In the genomic region with DNA sequence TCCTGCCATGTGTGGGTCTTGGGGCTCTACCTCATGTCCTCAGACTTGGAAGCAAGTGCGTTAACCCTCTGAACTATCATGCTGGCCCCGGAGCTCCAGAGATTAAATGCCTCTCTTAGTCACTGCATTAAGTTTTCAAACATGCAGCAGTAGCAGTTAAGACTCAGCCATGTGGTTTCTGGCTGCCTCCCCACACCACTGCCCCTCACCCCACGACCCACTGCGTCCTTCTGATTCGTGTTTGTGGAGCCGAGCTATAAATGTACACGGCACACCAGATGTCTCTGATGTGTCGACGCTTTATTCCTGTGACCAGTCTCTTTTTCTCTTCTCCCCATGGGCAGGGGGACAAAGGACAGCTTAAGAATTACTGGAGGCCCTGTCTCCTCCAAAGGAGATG, we compare ENCODE assay signal across 21 mouse cellular contexts. TPM values are rescaled to one million over a fixed set of nuclear protein-coding genes. Genes with fewer than 3 reads are reported as not detected.
DNase-seq lines count a peak whose midpoint lies in the region; ATAC-seq and TF ChIP-seq lines count a peak whose summit lies in the region.
"Had no signal": no experiment of that assay in that cellular context is flagged by ENCODE, and none has a peak within 500 bp of the region (broad histone marks: within the 10 kb centered on the region; RNA-seq: fewer than 3 reads in every experiment).

No protein-coding gene starts in this region.

- intact Hi-C loops in heart, postnatal 10 days (cut with DNase I), result no loop called here

- no peak for DNase-seq in heart, postnatal 10 days
- DNase-seq in lung, embryonic 14.5 days, result peak; percentile 60
- no peak for DNase-seq in lung, adult 2 months
- peak; percentile 23 for DNase-seq in limb, embryonic 14.5 days (ENCODE audit: low spot score)
- DNase-seq in right cerebral cortex, adult 2 months (ENCODE audit: low spot score in 2 of 2), result no peak
- DNase-seq in right cerebral cortex, postnatal 25 days, result no peak
- DNase-seq: cerebellum, postnatal 36 days; gastrocnemius, postnatal 36 days; kidney, adult 11 months; lung, adult 18-20 months had no signal

- no peak for TF ChIP-seq POLR2A in lung, adult 2 months (IDR thresholded peaks at IDR 0.05; ENCODE audit: borderline replicate concordance, extremely low read depth, low read depth, low read length)
- TF ChIP-seq POLR2A in limb, embryonic 14.5 days (IDR thresholded peaks at IDR 0.05; ENCODE audit: borderline replicate concordance, extremely low read depth, insufficient read depth, insufficient read length), result no peak

- H3K27me3 ChIP-seq in heart, embryonic 11.5 days (ENCODE audit: control insufficient read depth, insufficient read depth, low read length), result no peaks in the 10 kb centered on the region
- H3K27me3 ChIP-seq in lung, embryonic 14.5 days (ENCODE audit: insufficient read depth, low read length), result no peaks in the 10 kb centered on the region
- no peaks in the 10 kb centered on the region for H3K27me3 ChIP-seq in C2C12 (ENCODE audit: control insufficient read depth, insufficient read depth, insufficient read length)
- H3K27me3 ChIP-seq in limb, embryonic 14.5 days (ENCODE audit: control insufficient read depth, insufficient read depth, low read length), result no peaks in the 10 kb centered on the region
- H3K27me3 ChIP-seq: embryonic facial prominence, embryonic 12.5 days; hindbrain, embryonic 15.5 days; neural tube, embryonic 12.5 days had no signal

- 0 out of 2 replicates have a peak overlapping the region, but pooled peaks have one; percentile 22 for H3K27ac ChIP-seq in heart, embryonic 11.5 days (ENCODE audit: low read depth, low read length)
- no peak overlapping the region for H3K27ac ChIP-seq in lung, embryonic 14.5 days (ENCODE audit: low read depth)
- H3K27ac ChIP-seq in limb, embryonic 14.5 days (replicated peaks; ENCODE audit: low read depth, low read length), result no peak overlapping the region; the same call in 1 of the 2 replicates
- H3K27ac ChIP-seq: embryonic facial prominence, embryonic 12.5 days; hindbrain, embryonic 15.5 days; midbrain, embryonic 13.5 days; neural tube, embryonic 12.5 days had no signal

- no peak for ATAC-seq in heart, embryonic 11.5 days (replicated peaks; ENCODE audit: insufficient number of reproducible peaks, low FRiP score, low TSS enrichment)
- no peak for ATAC-seq in lung, embryonic 14.5 days (ENCODE audit: insufficient read depth)
- no peak for ATAC-seq in limb, embryonic 14.5 days (ENCODE audit: low FRiP score, low read depth)
- ATAC-seq: activated CD4-positive, CD25-positive, alpha-beta regulatory T cell, adult 4 months; midbrain, embryonic 13.5 days had no signal

- no peak overlapping the region for H3ac ChIP-seq in C2C12 (ENCODE audit: control insufficient read depth, insufficient read length, low read depth)

- no peaks in the 10 kb centered on the region for H3K4me1 ChIP-seq in heart, embryonic 11.5 days (ENCODE audit: control insufficient read depth, insufficient read depth, low read length)
- H3K4me1 ChIP-seq in lung, embryonic 14.5 days (ENCODE audit: insufficient read depth), result no peaks in the 10 kb centered on the region
- H3K4me1 ChIP-seq in lung, adult 2 months (ENCODE audit: control insufficient read depth, insufficient read depth, low read length), result no peaks in the 10 kb centered on the region
- 0 out of 2 replicates have a peak, but pooled peaks cover 4% of the 10 kb centered on the region for H3K4me1 ChIP-seq in limb, embryonic 14.5 days (ENCODE audit: control insufficient read depth, insufficient read depth, low read length)

- H3K79me3 ChIP-seq in C2C12 (ENCODE audit: low read depth), result no peaks in the 10 kb centered on the region

- no peaks in the 10 kb centered on the region for H3K9me3 ChIP-seq in heart, embryonic 11.5 days (replicated peaks; ENCODE audit: control insufficient read depth, low read length)
- H3K9me3 ChIP-seq in lung, embryonic 14.5 days (ENCODE audit: low read depth, low read length), result no peaks in the 10 kb centered on the region
- H3K9me3 ChIP-seq in limb, embryonic 14.5 days (ENCODE audit: control insufficient read depth, low read length), result no peaks in the 10 kb centered on the region
- H3K9me3 ChIP-seq: embryonic facial prominence, embryonic 12.5 days; hindbrain, embryonic 15.5 days; midbrain, embryonic 13.5 days; neural tube, embryonic 12.5 days had no signal

- H3K79me2 ChIP-seq in C2C12 (ENCODE audit: control insufficient read depth, insufficient read depth), result no peaks in the 10 kb centered on the region

- whole genome bisulfite sequencing in heart, embryonic 11.5 days (ENCODE audit: insufficient replicate concordance), result 20% methylated on average over 9 of the region's 9 CpGs
- WGBS in lung, embryonic 14.5 days, result 24% methylated on average over 9 of the region's 9 CpGs
- 39% methylated on average over 9 of the region's 9 CpGs for WGBS in lung, adult 2 months
- whole genome bisulfite sequencing in limb, embryonic 14.5 days, result 23% methylated on average over 9 of the region's 9 CpGs

- TF ChIP-seq CTCF in lung, embryonic 14.5 days (IDR thresholded peaks at IDR 0.05; ENCODE audit: low read depth), result no peak
- TF ChIP-seq CTCF in lung, adult 2 months (IDR thresholded peaks at IDR 0.05; ENCODE audit: insufficient read depth, low read length), result no peak
- TF ChIP-seq CTCF in C2C12 (IDR thresholded peaks at IDR 0.05; ENCODE audit: control insufficient read depth, insufficient read depth, insufficient read length), result no peak

- H3K36me3 ChIP-seq in heart, embryonic 11.5 days (ENCODE audit: control insufficient read depth, insufficient read depth, low read length), result no peaks in the 10 kb centered on the region
- H3K36me3 ChIP-seq in lung, embryonic 14.5 days (ENCODE audit: insufficient read depth), result no peaks in the 10 kb centered on the region
- H3K36me3 ChIP-seq in C2C12 (ENCODE audit: control insufficient read depth, insufficient read depth), result no peaks in the 10 kb centered on the region
- no peaks in the 10 kb centered on the region for H3K36me3 ChIP-seq in limb, embryonic 14.5 days (ENCODE audit: control insufficient read depth, insufficient read depth, low read length)
- H3K36me3 ChIP-seq: embryonic facial prominence, embryonic 12.5 days; hindbrain, embryonic 15.5 days; midbrain, embryonic 13.5 days; neural tube, embryonic 12.5 days had no signal

- H3K9ac ChIP-seq in heart, embryonic 11.5 days (ENCODE audit: low read depth, low read length), result peak overlapping the region; percentile 59; the same call in 1 of the 2 replicates
- no peak overlapping the region for H3K9ac ChIP-seq in lung, embryonic 14.5 days
- H3K9ac ChIP-seq in limb, embryonic 14.5 days (ENCODE audit: low read depth, low read length, severe bottlenecking), result no peak overlapping the region
- H3K9ac ChIP-seq: embryonic facial prominence, embryonic 12.5 days; hindbrain, embryonic 15.5 days; midbrain, embryonic 13.5 days; neural tube, embryonic 12.5 days had no signal

- H3K4me3 ChIP-seq in heart, embryonic 11.5 days (ENCODE audit: low read depth, low read length), result peak overlapping the region; percentile 25; the same call in 1 of the 2 replicates
- no peak overlapping the region for H3K4me3 ChIP-seq in lung, embryonic 14.5 days (ENCODE audit: low read depth, low read length)
- no peak overlapping the region for H3K4me3 ChIP-seq in lung, adult 2 months (replicated peaks; ENCODE audit: extremely low read depth, low read depth, low read length)
- H3K4me3 ChIP-seq in C2C12 (ENCODE audit: insufficient read depth, poor library complexity, severe bottlenecking), result no peak overlapping the region
- no peak overlapping the region for H3K4me3 ChIP-seq in limb, embryonic 14.5 days (replicated peaks; ENCODE audit: low read length)
- H3K4me3 ChIP-seq: embryonic facial prominence, embryonic 12.5 days; hindbrain, embryonic 15.5 days; midbrain, embryonic 13.5 days; neural tube, embryonic 12.5 days had no signal

- peak overlapping the region; percentile 56 for H3K4me2 ChIP-seq in heart, embryonic 11.5 days
- peak overlapping the region; percentile 36 for H3K4me2 ChIP-seq in lung, embryonic 14.5 days
- 0 out of 2 replicates have a peak overlapping the region, but pooled peaks have one; percentile 6 for H3K4me2 ChIP-seq in limb, embryonic 14.5 days (replicated peaks; ENCODE audit: low read depth, low read length, severe bottlenecking)
- H3K4me2 ChIP-seq: embryonic facial prominence, embryonic 12.5 days; hindbrain, embryonic 15.5 days; midbrain, embryonic 13.5 days; neural tube, embryonic 12.5 days had no signal

TF ChIP-seq in C2C12, 6 proteins besides CTCF, POLR2A, EP300 and RAD21:
- peak; percentile 25 for TF ChIP-seq MYOD1 (IDR thresholded peaks at IDR 0.05; ENCODE audit: control insufficient read depth, insufficient read length, low read depth)
- TF ChIP-seq MAX (IDR thresholded peaks at IDR 0.05), result peak; percentile 49
- TF ChIP-seq MYOG (IDR thresholded peaks at IDR 0.05; ENCODE audit: control insufficient read depth, extremely low read depth, insufficient read length), result no peak

RNA-seq across cellular contexts. Expression of gene Gucy2e, which starts 16.3 kb away (rescaled TPM):
- polyA plus RNA-seq in heart, embryonic 11.5 days (2014; fragmentation: Nextera tagmentation; extraction: Ambion mirVana), result 0.13 and 0.17 TPM in 2 replicates
- total RNA-seq in heart, postnatal 10 days (2021), result under 1 TPM; 0.41 to 0.60 TPM
- not detected in 2 replicates for polyA plus RNA-seq in lung, embryonic 14.5 days (2014; fragmentation: Nextera tagmentation; extraction: Ambion mirVana)
- polyA plus RNA-seq in lung, adult 2 months (2012; rRNA removed), result not detected in 2 replicates
- polyA plus RNA-seq in C2C12 (2012; fragmentation: generic; extraction: Trizol), result not detected
- polyA plus RNA-seq in limb, embryonic 14.5 days (2012; rRNA removed), result 0.09 and 0.14 TPM in 2 replicates
- polyA plus RNA-seq in limb, embryonic 14.5 days (2014; fragmentation: Nextera tagmentation; extraction: Ambion mirVana), result 0.06 and 0.12 TPM in 2 replicates
- total RNA-seq: adrenal gland, postnatal 4 days; gastrocnemius, postnatal 36 days; MEL had no signal
- polyA plus RNA-seq: large intestine, adult 2 months; limb, embryonic 11.5 days had no signal

RNA-seq across cellular contexts. Expression of gene Alox8, which starts 55.5 kb away (rescaled TPM):
- polyA plus RNA-seq in heart, embryonic 11.5 days (2014; fragmentation: Nextera tagmentation; extraction: Ambion mirVana), result 1.1 and 2.0 TPM in 2 replicates
- 1 to 10 TPM; 2.0 to 2.2 TPM for total RNA-seq in heart, postnatal 10 days (2021)
- polyA plus RNA-seq in lung, embryonic 14.5 days (2014; fragmentation: Nextera tagmentation; extraction: Ambion mirVana), result not detected in 2 replicates
- not detected in 2 replicates for polyA plus RNA-seq in lung, adult 2 months (2012; rRNA removed)
- polyA plus RNA-seq in C2C12 (2012; fragmentation: generic; extraction: Trizol), result 0.06 TPM
- polyA plus RNA-seq in limb, embryonic 14.5 days (2012; rRNA removed), result 0.04 and 0.06 TPM in 2 replicates
- 0.08 and 0.15 TPM in 2 replicates for polyA plus RNA-seq in limb, embryonic 14.5 days (2014; fragmentation: Nextera tagmentation; extraction: Ambion mirVana)
- total RNA-seq: gastrocnemius, postnatal 36 days had no signal
- polyA plus RNA-seq: large intestine, adult 2 months had no signal

Comparison
In these comparisons a context has a peak if more than half of its experiments do, and no peak if none do; other contexts are left out.
1. DNase-seq: peak in lung, embryonic 14.5 days (single experiment) and limb, embryonic 14.5 days (single experiment); none in heart, postnatal 10 days (0 of 2), lung, adult 2 months (single experiment), right cerebral cortex, adult 2 months (0 of 2) and right cerebral cortex, postnatal 25 days (single experiment).
2. H3K4me2 ChIP-seq: peak in every context shown above with its lines; median percentile 56 in heart, embryonic 11.5 days; 36 in lung, embryonic 14.5 days; 6 in limb, embryonic 14.5 days.